Mouse (Mus musculus) intestine, embryonic 14.5 days (tissue): ENCODE data around the gene Cacng2. TPM values are rescaled to one million over a fixed set of nuclear protein-coding genes. Genes with fewer than 3 reads are reported as not detected.

Experiments
- ATAC-seq: fragments of 200-750 bp; cut with Nextera tagmentation; replicated peaks from 2 replicates; pipeline ENCODE4 v1.8.0; 2017; ENCODE audit warnings: low read depth, moderate number of reproducible peaks, moderate TSS enrichment, moderate library complexity; ENCODE audit not compliant: low FRiP score, low TSS enrichment
- DNase-seq: peaks from one replicate; pipeline ENCODE4 v3.0.0-alpha.2; 2018; ENCODE audit warnings: low spot score
- H3K27ac ChIP-seq: fragments of 300-500 bp; sonication (generic); 2 replicates; pipeline ENCODE4 v1.5.1; 2014; ENCODE audit warnings: low read depth, mild to moderate bottlenecking, control low read depth
- H3K27me3 ChIP-seq: fragments of 300-500 bp; sonication (generic); replicated peaks from 2 replicates; pipeline ENCODE4 v1.6.1; 2014; ENCODE audit warnings: low read length, control low read depth; ENCODE audit not compliant: control insufficient read depth, insufficient read depth
- H3K36me3 ChIP-seq: fragments of 300-500 bp; sonication (generic); 2 replicates; pipeline ENCODE4 v1.6.1; 2014; ENCODE audit warnings: low read length, control low read depth; ENCODE audit not compliant: control insufficient read depth, insufficient read depth
- H3K4me1 ChIP-seq: fragments of 300-500 bp; sonication (generic); replicated peaks from 2 replicates; pipeline ENCODE4 v1.6.1; 2014; ENCODE audit warnings: low read length, control low read depth, mixed read lengths; ENCODE audit not compliant: control insufficient read depth, insufficient read depth
- H3K4me2 ChIP-seq: fragments of 300-500 bp; sonication (generic); 2 replicates; pipeline ENCODE4 v1.6.1; 2014; ENCODE audit warnings: low read length
- H3K4me3 ChIP-seq: fragments of 300-500 bp; sonication (generic); 2 replicates; pipeline ENCODE4 v1.5.1; 2014; ENCODE audit warnings: low read depth, low read length, control low read depth, mixed read lengths
- H3K9ac ChIP-seq: fragments of 300-500 bp; sonication (generic); 2 replicates; pipeline ENCODE4 v1.6.1; 2014; ENCODE audit warnings: mild to moderate bottlenecking, low read length
- H3K9me3 ChIP-seq: fragments of 300-500 bp; sonication (generic); 2 replicates; pipeline ENCODE4 v1.6.1; 2016; ENCODE audit warnings: low read length, control low read depth; ENCODE audit not compliant: control insufficient read depth
- WGBS: fragments of 180-500 bp; shearing (Covaris S2); extraction: QIAGEN DNeasy Blood & Tissue Kit; methylation state at CpG from one replicate; pipeline ENCODE4 v1.1.7; 2014; 5-methylcytosine and 5-hydroxymethylcytosine counted together
- polyA plus RNA-seq: library from polyadenylated mRNA; unstranded; fragments of >200 nt; fragmentation: Nextera tagmentation; extraction: Ambion mirVana; gene quantifications from 2 replicates; pipeline ENCODE4 v1.2.1, GENCODE M21; 2014

The Cacng2 gene
- polyA plus RNA-seq, 1 experiment from 2014 or later = 0.15 TPM

DNA sequence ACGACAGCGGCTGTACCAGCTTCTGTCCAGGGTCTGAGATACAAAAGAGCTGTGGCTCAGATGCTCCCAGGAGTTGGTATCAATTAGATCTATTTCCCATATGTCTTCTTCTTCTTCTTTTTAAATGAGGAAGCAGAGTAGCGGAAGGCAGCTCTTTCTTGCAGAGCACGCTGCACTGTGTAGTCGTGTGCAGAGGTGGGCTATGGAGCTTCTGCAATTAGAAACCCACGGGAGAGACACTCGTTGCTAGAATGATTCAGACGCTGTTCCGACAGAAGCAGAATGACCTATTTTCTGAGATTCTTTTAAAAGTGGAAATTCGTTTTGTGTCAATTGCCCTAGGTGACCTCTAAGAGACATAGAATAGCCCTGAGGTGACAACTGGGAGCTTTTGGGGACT, 69.1 kb downstream of the Cacng2 start:
- H3K4me2 ChIP-seq = no peak overlapping the region
- H3K27me3 ChIP-seq = no peaks in the 10 kb centered on the region
- 86% methylated on average over 10 of the region's 10 CpGs for whole genome bisulfite sequencing
- DNase-seq (no peak), ATAC-seq (no peak)
- no peaks in the 10 kb centered on the region for H3K36me3 ChIP-seq
- no peaks in the 10 kb centered on the region for H3K4me1 ChIP-seq
- no peak overlapping the region for H3K9ac ChIP-seq
- no peak overlapping the region for H3K27ac ChIP-seq
- H3K9me3 ChIP-seq = no peaks in the 10 kb centered on the region
- H3K4me3 ChIP-seq = no peak overlapping the region

DNA sequence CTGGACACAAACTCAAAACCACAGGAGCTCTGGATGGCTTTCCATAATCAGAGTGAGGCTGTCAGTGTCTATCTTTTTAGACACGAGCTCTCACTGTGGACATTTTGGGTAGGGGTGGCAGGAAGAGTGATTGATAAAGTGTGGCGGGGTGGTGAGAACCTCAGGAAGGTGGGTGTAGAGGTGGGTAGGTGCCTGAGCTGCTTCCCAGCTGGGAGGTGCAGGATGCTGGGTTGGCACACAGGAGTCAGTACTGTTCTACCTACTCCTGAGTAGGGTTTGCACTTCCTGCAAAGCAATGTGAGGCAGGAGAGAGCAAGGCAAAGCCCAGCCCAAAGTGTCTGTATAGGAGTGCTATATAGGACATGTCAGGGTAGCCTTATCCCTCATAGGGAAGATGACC, 69.9 kb downstream of the Cacng2 start:
- DNase-seq (no peak), ATAC-seq (no peak)
- no peak overlapping the region for H3K4me3 ChIP-seq
- H3K4me2 ChIP-seq = no peak overlapping the region
- no peak overlapping the region for H3K27ac ChIP-seq
- H3K36me3 ChIP-seq = no peaks in the 10 kb centered on the region
- no peaks in the 10 kb centered on the region for H3K4me1 ChIP-seq
- 81% methylated on average over 2 of the region's 2 CpGs for WGBS
- H3K27me3 ChIP-seq = no peaks in the 10 kb centered on the region
- H3K9ac ChIP-seq = no peak overlapping the region
- H3K9me3 ChIP-seq = no peaks in the 10 kb centered on the region

DNA sequence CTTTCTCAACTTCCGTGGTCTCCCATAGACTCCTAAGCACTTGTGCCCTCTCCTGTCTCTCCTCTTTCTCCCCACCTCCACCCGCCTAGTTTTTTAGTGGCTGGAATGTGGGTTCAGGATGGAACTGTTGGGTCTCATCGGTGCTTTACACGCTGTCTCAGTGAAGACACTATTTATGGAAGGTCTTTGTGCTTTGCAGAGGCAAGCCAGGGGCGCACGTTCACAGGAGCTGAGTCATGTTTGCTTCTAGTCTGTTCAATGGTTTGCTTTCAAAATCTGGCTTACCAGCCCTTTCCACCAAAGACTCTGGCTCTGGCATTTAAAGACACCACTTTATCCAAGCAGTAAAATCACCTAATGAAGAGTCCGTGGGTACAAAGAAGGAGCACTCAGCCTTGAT, 74.0 kb downstream of the Cacng2 start:
- H3K27ac ChIP-seq = no peak overlapping the region
- H3K4me2 ChIP-seq = no peak overlapping the region
- ATAC-seq (no peak), DNase-seq (no peak)
- H3K36me3 ChIP-seq = no peaks in the 10 kb centered on the region
- H3K4me3 ChIP-seq = no peak overlapping the region
- no peaks in the 10 kb centered on the region for H3K4me1 ChIP-seq
- no peaks in the 10 kb centered on the region for H3K27me3 ChIP-seq
- H3K9ac ChIP-seq = no peak overlapping the region
- WGBS = 59% methylated on average over 7 of the region's 7 CpGs
- H3K9me3 ChIP-seq = no peaks in the 10 kb centered on the region

DNA sequence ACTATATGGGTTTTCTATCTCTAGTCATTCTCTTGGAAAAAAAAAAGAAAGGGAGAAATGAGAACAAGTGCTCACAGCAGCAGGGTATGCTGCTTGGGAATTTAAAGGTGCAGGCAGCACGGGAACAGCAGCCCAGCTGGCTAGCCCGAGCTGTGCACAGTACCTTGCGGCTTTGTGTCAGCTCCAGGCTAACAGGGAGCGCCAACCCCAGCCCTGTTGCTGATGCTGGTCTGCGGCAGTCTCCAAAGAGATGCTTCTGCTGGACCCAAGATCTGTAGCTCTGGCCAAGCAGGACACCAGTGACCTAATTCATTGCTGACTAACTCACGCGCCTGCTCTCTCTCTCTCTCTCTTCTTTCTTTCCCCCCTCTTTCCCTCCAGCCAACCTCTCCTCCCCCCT, 74.5 kb downstream of the Cacng2 start:
- 74% methylated on average over 7 of the region's 7 CpGs for WGBS
- Histone ChIP-seq H3K27ac (no peak overlapping the region), H3K9me3 (no peaks in the 10 kb centered on the region), H3K27me3 (no peaks in the 10 kb centered on the region), H3K4me2 (no peak overlapping the region), H3K4me3 (no peak overlapping the region), H3K9ac (no peak overlapping the region), H3K36me3 (no peaks in the 10 kb centered on the region), H3K4me1 (no peaks in the 10 kb centered on the region)
- no peak for DNase-seq
- ATAC-seq = no peak

DNA sequence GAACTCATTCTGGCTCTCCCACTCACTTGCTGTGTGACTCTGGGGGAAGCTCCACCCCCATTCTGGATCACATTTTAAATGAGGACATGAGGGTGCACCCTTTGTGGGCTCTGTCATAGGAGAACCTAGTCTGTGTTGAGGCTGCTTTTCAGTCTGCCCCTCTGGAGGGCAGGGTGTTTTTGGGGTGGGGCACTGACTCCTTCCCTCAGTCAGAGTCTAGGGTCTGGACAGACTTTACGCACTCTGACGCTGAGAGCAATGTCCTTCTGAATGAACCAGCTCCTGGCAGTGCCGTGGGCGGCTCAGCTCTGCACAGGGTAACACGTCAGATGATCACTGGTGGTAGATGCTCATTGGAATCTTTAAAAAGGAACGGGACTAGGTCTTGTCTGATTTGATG, 75.0 kb downstream of the Cacng2 start:
- Histone ChIP-seq H3K9me3 (no peaks in the 10 kb centered on the region), H3K4me3 (no peak overlapping the region), H3K27ac (no peak overlapping the region), H3K36me3 (no peaks in the 10 kb centered on the region), H3K9ac (no peak overlapping the region), H3K4me1 (no peaks in the 10 kb centered on the region), H3K4me2 (no peak overlapping the region), H3K27me3 (no peaks in the 10 kb centered on the region)
- DNase-seq = no peak
- no peak for ATAC-seq
- 73% methylated on average over 6 of the region's 6 CpGs for WGBS

DNA sequence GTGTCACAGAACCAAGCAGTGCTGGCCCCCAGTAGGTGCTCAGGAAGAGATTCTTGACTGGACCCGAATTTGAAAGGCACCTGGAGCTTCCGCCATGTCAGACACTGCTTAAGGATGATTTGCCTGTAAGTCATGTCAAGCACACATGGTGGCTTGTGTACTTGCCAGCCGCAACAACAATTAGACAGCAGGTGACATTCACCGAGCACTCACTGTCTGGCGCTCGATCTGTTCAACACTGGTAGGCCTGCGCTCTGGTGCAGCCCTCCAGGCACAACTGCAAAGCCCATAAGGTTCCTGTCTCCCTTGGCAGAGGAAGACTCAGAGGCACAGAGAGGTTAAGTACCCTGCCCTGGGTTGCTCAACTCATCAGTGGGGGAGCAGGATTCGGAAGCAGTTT, 77.1 kb downstream of the Cacng2 start:
- H3K4me2 ChIP-seq = no peak overlapping the region
- no peaks in the 10 kb centered on the region for H3K4me1 ChIP-seq
- H3K9me3 ChIP-seq = no peaks in the 10 kb centered on the region
- no peak overlapping the region for H3K4me3 ChIP-seq
- WGBS = 89% methylated on average over 8 of the region's 8 CpGs
- no peaks in the 10 kb centered on the region for H3K36me3 ChIP-seq
- no peak overlapping the region for H3K27ac ChIP-seq
- H3K27me3 ChIP-seq = no peaks in the 10 kb centered on the region
- DNase-seq (no peak), ATAC-seq (no peak)
- H3K9ac ChIP-seq = no peak overlapping the region

DNA sequence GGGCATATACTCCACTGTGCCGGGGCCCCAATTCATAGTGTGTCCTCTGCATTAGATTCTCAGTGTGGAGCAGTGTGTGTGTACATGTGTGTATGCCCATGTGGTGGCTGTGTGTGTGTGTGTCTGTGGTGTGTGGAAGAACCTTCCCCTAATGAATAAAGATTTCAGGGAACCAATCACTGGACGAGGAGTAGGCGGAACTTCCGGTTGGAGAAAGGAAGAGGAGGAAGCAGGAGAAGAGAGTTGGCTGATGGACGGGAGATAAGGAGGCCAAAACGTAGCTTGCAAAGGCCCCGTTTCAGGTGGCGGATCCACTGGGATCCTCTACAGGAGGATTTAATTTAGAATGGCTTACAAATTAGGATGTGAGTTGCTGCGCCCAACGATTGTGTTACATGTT, 82.2 kb downstream of the Cacng2 start:
- no peak for DNase-seq
- H3K27me3 ChIP-seq = no peaks in the 10 kb centered on the region
- no peak overlapping the region for H3K4me3 ChIP-seq
- H3K27ac ChIP-seq = no peak overlapping the region
- no peaks in the 10 kb centered on the region for H3K9me3 ChIP-seq
- H3K9ac ChIP-seq = no peak overlapping the region
- no peaks in the 10 kb centered on the region for H3K4me1 ChIP-seq
- no peak for ATAC-seq
- no peaks in the 10 kb centered on the region for H3K36me3 ChIP-seq
- no peak overlapping the region for H3K4me2 ChIP-seq
- WGBS = 86% methylated on average over 10 of the region's 10 CpGs

DNA sequence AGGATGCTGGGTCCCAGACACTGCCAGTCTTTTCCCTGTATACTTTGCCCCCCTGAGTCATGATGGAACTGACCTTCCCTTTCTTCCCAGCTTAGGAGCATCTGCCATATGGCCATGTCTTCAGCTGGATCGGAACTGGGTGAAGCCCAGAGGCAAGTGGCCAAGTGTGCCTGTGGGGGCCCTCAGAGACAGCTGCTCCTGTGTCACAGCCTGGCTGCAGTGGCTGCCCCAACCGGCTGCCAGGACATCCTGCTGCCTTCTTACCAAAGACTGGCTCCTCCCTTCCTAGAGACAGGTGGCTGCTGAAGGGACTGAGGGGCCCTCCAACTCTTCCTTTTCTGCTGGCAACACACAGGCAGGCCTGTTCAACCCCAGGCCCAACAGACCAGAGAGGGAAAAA, 83.2 kb downstream of the Cacng2 start:
- Histone ChIP-seq H3K36me3 (no peaks in the 10 kb centered on the region), H3K9me3 (no peaks in the 10 kb centered on the region), H3K27ac (no peak overlapping the region), H3K4me2 (no peak overlapping the region), H3K4me1 (no peaks in the 10 kb centered on the region), H3K9ac (no peak overlapping the region), H3K27me3 (no peaks in the 10 kb centered on the region), H3K4me3 (no peak overlapping the region)
- 57% methylated on average over 2 of the region's 2 CpGs for WGBS
- ATAC-seq (no peak), DNase-seq (no peak)

DNA sequence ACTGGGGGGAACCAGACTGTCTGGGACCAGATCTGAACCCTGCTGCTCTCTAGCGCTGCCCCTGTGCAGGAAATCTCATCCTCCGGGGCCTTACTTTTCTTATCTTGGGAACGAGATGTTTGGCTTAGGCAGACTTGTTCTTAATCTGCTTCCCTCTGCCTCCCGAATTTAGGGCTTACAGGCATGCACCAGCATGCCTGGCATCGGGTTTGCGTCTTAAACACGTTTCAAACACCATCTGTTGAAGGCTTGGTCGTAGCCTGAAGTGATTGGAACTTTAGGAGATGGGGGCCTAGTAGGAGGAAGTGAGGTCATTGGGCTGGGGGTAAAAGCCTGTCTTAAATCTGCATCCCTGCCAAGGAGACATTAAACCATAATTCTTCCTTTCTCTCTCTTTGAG, 89.9 kb downstream of the Cacng2 start:
- H3K36me3 ChIP-seq = no peaks in the 10 kb centered on the region
- no peak for ATAC-seq
- no peaks in the 10 kb centered on the region for H3K27me3 ChIP-seq
- H3K9ac ChIP-seq = no peak overlapping the region
- DNase-seq = no peak
- WGBS = 65% methylated on average over 8 of the region's 8 CpGs
- no peak overlapping the region for H3K4me2 ChIP-seq
- no peak overlapping the region for H3K27ac ChIP-seq
- H3K9me3 ChIP-seq = no peaks in the 10 kb centered on the region
- no peak overlapping the region for H3K4me3 ChIP-seq
- no peaks in the 10 kb centered on the region for H3K4me1 ChIP-seq
